ENCODE assay signal across 9 mouse cellular contexts in genomic region chr13:28885083-28886037, GRCm38 (mm10).
DNase-seq lines count a peak whose midpoint lies in the region; ATAC-seq lines count a peak whose summit lies in the region.
"Had no signal": no experiment of that assay in that cellular context is flagged by ENCODE, and none has a peak within 500 bp of the region (broad histone marks: within the 10 kb centered on the region; RNA-seq: fewer than 3 reads in every experiment).

No protein-coding gene starts in this region.

- peaks cover 8 to 13% of the 10 kb centered on the region in 2 experiments; a peak in 3 of 4 replicates for H3K4me1 ChIP-seq in heart, embryonic 14.5 days (ENCODE audit: control insufficient read depth in 2 of 2, insufficient read depth in 2 of 2, low read length in 2 of 2)
- H3K4me1 ChIP-seq in midbrain, embryonic 15.5 days: peaks cover 42% of the 10 kb centered on the region

- WGBS in heart, embryonic 14.5 days: 2% methylated on average over 29 of the region's 30 CpGs
- WGBS in midbrain, embryonic 15.5 days: under 1% methylated on average over 28 of the region's 30 CpGs

- no peaks in the 10 kb centered on the region for H3K9me3 ChIP-seq in heart, embryonic 14.5 days (ENCODE audit: control insufficient read depth, low read length)
- no peaks in the 10 kb centered on the region for H3K9me3 ChIP-seq in midbrain, embryonic 15.5 days

- peak overlapping the region; percentile 76 for H3K9ac ChIP-seq in heart, embryonic 14.5 days (ENCODE audit: low read length)
- H3K9ac ChIP-seq in midbrain, embryonic 15.5 days: peak overlapping the region; percentile 53

- peak overlapping the region; percentile 54 to 58 for H3K4me3 ChIP-seq in heart, embryonic 14.5 days (ENCODE audit: control insufficient read depth in 1 of 2, insufficient read depth in 1 of 2, low read depth in 1 of 2, low read length in 2 of 2)
- H3K4me3 ChIP-seq in midbrain, embryonic 15.5 days: peak overlapping the region; percentile 58

- H3K4me2 ChIP-seq in heart, embryonic 14.5 days (ENCODE audit: low read length): peak overlapping the region; percentile 78
- peak overlapping the region; percentile 80 for H3K4me2 ChIP-seq in midbrain, embryonic 15.5 days

- ATAC-seq in common myeloid progenitor, adult 5-6 weeks (replicated peaks; ENCODE audit: low read depth, poor library complexity, severe bottlenecking): peak; percentile 37
- ATAC-seq in heart, embryonic 14.5 days (ENCODE audit: insufficient number of reproducible peaks, insufficient read depth, low FRiP score, low read depth): no peak
- ATAC-seq in midbrain, embryonic 15.5 days (replicated peaks): peak; percentile 64
- ATAC-seq: Patski had no signal

- peak; percentile 12 for DNase-seq in gastrocnemius, postnatal 14 days
- DNase-seq in gastrocnemius, adult 18-20 months (ENCODE audit: low spot score): no peak
- DNase-seq in kidney, postnatal 4 days: peak; percentile 54 to 58
- DNase-seq in thymus, postnatal 36 days: peak; percentile 55
- no peak for DNase-seq in layer of hippocampus, adult 9-10 months (ENCODE audit: low spot score)

- intact Hi-C loops in gastrocnemius, postnatal 14 days (cut with DNase I; ENCODE audit: low total_unique reads): no loop called here

- no peak overlapping the region for H3K27ac ChIP-seq in heart, embryonic 14.5 days (replicated peaks in 1 of 2; ENCODE audit: control insufficient read depth in 1 of 2, insufficient read depth in 1 of 2, low read depth in 2 of 2, low read length in 2 of 2)
- 0 out of 2 replicates have a peak overlapping the region, but pooled peaks have one; percentile 31 for H3K27ac ChIP-seq in midbrain, embryonic 15.5 days

- H3K27me3 ChIP-seq in heart, embryonic 14.5 days (ENCODE audit: control insufficient read depth, insufficient read depth, low read length): peaks cover 28% of the 10 kb centered on the region
- no peaks in the 10 kb centered on the region for H3K27me3 ChIP-seq in midbrain, embryonic 15.5 days (replicated peaks)
- H3K27me3 ChIP-seq: Patski had no signal

- no peaks in the 10 kb centered on the region for H3K36me3 ChIP-seq in heart, embryonic 14.5 days (ENCODE audit: control insufficient read depth, insufficient read depth, low read length)
- no peaks in the 10 kb centered on the region for H3K36me3 ChIP-seq in midbrain, embryonic 15.5 days (replicated peaks)

Comparison
In these comparisons a context has a peak if more than half of its experiments do, and no peak if none do; other contexts are left out.
1. DNase-seq: peak in gastrocnemius, postnatal 14 days (single experiment), kidney, postnatal 4 days (2 of 2) and thymus, postnatal 36 days (2 of 2); none in gastrocnemius, adult 18-20 months (single experiment) and layer of hippocampus, adult 9-10 months (single experiment).